Mouse (Mus musculus) midbrain, postnatal 0 days (tissue): Measurements from ENCODE around the gene Mdp1. TPM values are rescaled to one million over a fixed set of nuclear protein-coding genes. Genes with fewer than 3 reads are reported as not detected.
A peak's percentile ranks its signal among the peaks of the same experiment; 100 is the strongest.

Experiments
- ATAC-seq: fragments of 200-750 bp; cut with Nextera tagmentation; 2 replicates; pipeline ENCODE4 v1.8.0; 2017; ENCODE audit warnings: moderate number of reproducible peaks, mild to moderate bottlenecking, moderate TSS enrichment, moderate library complexity; ENCODE audit not compliant: low FRiP score
- DNase-seq: peaks from one replicate; pipeline ENCODE4 v3.0.0-alpha.2; 2015; ENCODE audit warnings: low spot score
- H3K27ac ChIP-seq: fragments of 300-500 bp; sonication (generic); 2 replicates; pipeline ENCODE4 v1.5.1; 2014; ENCODE audit warnings: low read depth, mild to moderate bottlenecking, low read length, mixed read lengths
- H3K27me3 ChIP-seq: fragments of 300-500 bp; sonication (generic); 2 replicates; pipeline ENCODE4 v1.6.1; 2014; ENCODE audit warnings: low read length, control low read depth, mixed read lengths; ENCODE audit not compliant: insufficient read depth
- H3K36me3 ChIP-seq: fragments of 300-500 bp; sonication (generic); 2 replicates; pipeline ENCODE4 v1.6.1; 2014; ENCODE audit warnings: low read length, control low read depth, mixed read lengths; ENCODE audit not compliant: insufficient read depth
- H3K4me1 ChIP-seq: fragments of 300-500 bp; sonication (generic); 2 replicates; pipeline ENCODE4 v1.6.1; 2014; ENCODE audit warnings: mild to moderate bottlenecking, control low read depth, antibody characterized with exemption, low read length, mixed read lengths; ENCODE audit not compliant: insufficient read depth
- H3K4me2 ChIP-seq: fragments of 300-500 bp; sonication (generic); 2 replicates; pipeline ENCODE4 v1.6.1; 2014; ENCODE audit warnings: low read depth, mild to moderate bottlenecking, low read length, mixed read lengths; ENCODE audit not compliant: poor library complexity, severe bottlenecking
- H3K4me3 ChIP-seq: fragments of 300-500 bp; sonication (generic); 2 replicates; pipeline ENCODE4 v1.5.1; 2014; ENCODE audit warnings: low read depth, mild to moderate bottlenecking, low read length, moderate library complexity
- H3K9ac ChIP-seq: fragments of 300-500 bp; sonication (generic); replicated peaks from 2 replicates; pipeline ENCODE4 v1.6.1; 2014; ENCODE audit warnings: mild to moderate bottlenecking, low read length, moderate library complexity, mixed read lengths; ENCODE audit not compliant: poor library complexity, severe bottlenecking
- H3K9me3 ChIP-seq: fragments of 300-500 bp; sonication (generic); 2 replicates; pipeline ENCODE4 v1.6.1; 2016; ENCODE audit warnings: low read length, control low read depth
- CTCF ChIP-seq: IDR thresholded peaks from 2 replicates; pipeline ENCODE4 v1.5.1; 2016; ENCODE audit warnings: antibody characterized with exemption, mild to moderate bottlenecking
- WGBS: fragments of 180-500 bp; shearing (Covaris S2); extraction: QIAGEN DNeasy Blood & Tissue Kit; methylation state at CpG from one replicate; pipeline ENCODE4 v1.1.7; 2014; 5-methylcytosine and 5-hydroxymethylcytosine counted together
- polyA plus RNA-seq: library from polyadenylated mRNA; unstranded; fragments of >200 nt; fragmentation: Nextera tagmentation; extraction: Ambion mirVana; gene quantifications from 2 replicates; pipeline ENCODE4 v1.2.1, GENCODE M21; 2015
- total RNA-seq: library from RNA; depleted of rRNA; stranded (reverse); fragments of >200 nt; gene quantifications from 2 replicates; pipeline ENCODE4 v1.2.3, GENCODE M21; 2014

Mdp1 gene
- total and polyA plus RNA-seq, 2 experiments from 2014 or later, result 46.7 to 77.9 TPM

DNA sequence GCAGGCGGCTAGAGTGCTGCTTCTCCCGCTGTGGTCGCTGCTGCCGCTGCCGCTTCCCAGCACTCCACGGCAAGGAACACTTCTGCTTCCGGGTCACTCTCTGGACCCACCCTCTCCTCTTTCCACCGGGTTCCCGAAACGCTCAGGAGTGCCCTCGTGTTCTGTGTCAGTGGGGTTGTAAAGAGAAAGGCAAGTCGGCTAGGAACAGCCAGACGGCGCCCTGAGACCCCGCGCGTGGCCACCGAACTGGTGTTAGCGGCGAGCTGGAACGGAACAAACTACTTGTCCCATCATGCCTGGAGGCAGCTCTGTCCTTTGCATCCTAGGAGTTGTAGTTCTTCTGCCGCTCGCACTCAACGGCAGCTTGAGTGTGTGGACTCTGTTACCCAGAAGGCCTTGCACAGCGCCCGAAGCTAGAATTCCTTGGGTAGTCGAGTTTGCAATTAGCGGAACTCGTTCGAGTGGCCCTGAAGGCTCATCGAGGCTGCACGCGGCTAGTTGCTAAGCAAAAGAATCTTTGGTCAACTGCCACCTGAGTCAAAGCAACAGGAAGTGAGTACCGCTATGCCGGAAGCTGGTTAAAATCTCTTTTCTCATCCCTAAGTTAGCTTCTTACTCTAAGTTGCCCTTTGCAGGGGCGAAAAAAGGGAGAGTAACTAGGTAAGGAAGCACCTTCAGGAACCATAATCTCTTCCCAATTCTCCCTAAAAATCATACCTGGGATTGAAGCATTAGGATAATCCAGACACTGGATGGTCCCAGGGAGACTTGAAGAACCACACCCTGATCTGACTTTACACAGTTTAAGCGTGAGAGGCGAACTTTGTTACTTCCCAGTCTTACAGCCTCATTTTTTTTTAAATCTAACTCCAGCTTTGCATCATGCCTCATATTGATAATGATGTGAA, 11.8 kb upstream of the Mdp1 start, which contains the start of the genes Gmpr2 and Nedd8:
Gene Gmpr2, plus strand, starts transcription at position 109 of the 908 bp plus-strand sequence.
Gene Nedd8, minus strand, starts transcription at position 292 of the 908 bp plus-strand sequence.
- Histone ChIP-seq H3K9me3 (no peaks in the 10 kb centered on the region), H3K27me3 (no peaks in the 10 kb centered on the region), H3K27ac (peak within 1 kb of the TSS; percentile 94), H3K4me3 (peak within 1 kb of the TSS; percentile 58), H3K36me3 (peaks cover 13% of the 10 kb centered on the region; the same call in 1 of the 2 replicates), H3K4me1 (no peaks in the 10 kb centered on the region; the same call in 1 of the 2 replicates), H3K9ac (peak within 1 kb of the TSS; percentile 90), H3K4me2 (peak within 1 kb of the TSS; percentile 81)
- peak; percentile 98 for DNase-seq
- 1% methylated on average over 38 of the region's 38 CpGs for WGBS
- no peak for TF ChIP-seq CTCF
- ATAC-seq, result peak; percentile 95

DNA sequence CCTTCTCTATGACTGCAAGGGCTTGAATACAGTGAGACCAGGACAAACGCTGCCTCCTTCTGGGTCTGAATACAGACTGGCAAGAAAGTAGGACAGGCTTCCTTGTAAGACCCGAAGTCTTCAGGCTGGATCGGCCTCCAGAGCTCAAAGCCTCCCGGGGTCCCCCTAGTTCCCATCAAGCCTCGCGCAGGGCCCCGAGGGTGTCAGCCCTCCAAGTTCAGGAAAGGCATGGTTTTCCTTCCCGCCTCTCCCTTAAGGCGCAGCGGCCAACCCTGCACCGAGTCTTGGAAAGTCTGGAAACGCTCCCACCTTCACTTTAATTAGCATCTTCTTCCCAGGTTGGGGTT, 11.2 kb upstream of the Mdp1 start:
- DNase-seq (peak; percentile 53), ATAC-seq (peak; percentile 61)
- Histone ChIP-seq H3K9ac (peak overlapping the region; percentile 90), H3K27ac (peak overlapping the region; percentile 94), H3K27me3 (no peaks in the 10 kb centered on the region), H3K9me3 (no peaks in the 10 kb centered on the region), H3K4me2 (peak overlapping the region; percentile 81), H3K4me1 (no peaks in the 10 kb centered on the region; the same call in 1 of the 2 replicates), H3K4me3 (peak overlapping the region; percentile 58), H3K36me3 (peaks cover 11% of the 10 kb centered on the region; the same call in 1 of the 2 replicates)
- 0% methylated on average over 12 of the region's 12 CpGs for WGBS
- TF ChIP-seq CTCF, result peak; percentile 24

DNA sequence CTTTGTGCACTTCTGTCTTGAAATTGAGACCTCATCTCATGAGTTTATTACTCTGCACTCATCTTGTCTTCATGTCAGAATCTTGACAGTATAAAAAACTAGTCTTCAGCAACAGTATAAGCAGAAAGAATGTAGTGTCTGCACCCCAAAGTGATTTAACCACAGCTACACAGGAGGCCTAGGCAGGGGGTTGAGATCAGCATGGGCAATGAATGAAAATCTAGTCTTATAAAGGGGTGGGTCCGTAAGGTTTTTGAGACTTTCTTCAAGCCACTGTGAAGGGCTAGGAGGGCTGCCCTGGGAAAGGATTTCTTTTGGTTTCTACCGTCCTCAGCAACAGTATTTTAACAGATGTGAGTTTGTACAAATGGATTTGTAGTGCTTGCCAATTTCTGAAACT, 328 bp upstream of the Mdp1 start:
- no peak overlapping the region for H3K27ac ChIP-seq
- no peak overlapping the region for H3K9ac ChIP-seq
- WGBS, result 32% methylated on average over 2 of the region's 2 CpGs

DNA sequence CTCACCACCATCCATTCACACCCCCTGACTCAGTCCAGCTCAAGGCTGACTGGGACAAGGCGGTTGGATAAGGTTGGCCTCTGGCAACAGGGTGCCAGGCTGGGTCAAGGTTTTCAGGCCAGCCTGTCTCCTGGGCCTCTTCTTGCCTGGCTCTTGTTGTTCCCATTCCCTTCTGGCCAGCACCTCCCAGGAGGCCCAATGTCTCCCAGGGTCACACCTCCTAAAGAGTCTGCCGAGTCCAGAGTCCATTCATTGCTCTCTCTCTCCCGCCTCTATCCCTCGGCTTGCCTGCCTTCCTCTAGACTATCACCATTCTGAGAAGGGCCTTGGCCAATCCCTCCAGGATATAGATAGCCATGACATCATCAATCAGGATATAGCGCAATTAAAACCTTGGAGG, 2.3 kb downstream of the Mdp1 start:
- H3K4me3 ChIP-seq, result no peak overlapping the region
- no peak overlapping the region for H3K4me2 ChIP-seq
- ATAC-seq (no peak), DNase-seq (no peak)
- H3K9ac ChIP-seq, result no peak overlapping the region
- H3K4me1 ChIP-seq, result no peaks in the 10 kb centered on the region
- no peaks in the 10 kb centered on the region for H3K9me3 ChIP-seq
- no peak for TF ChIP-seq CTCF
- no peak overlapping the region for H3K27ac ChIP-seq
- 94% methylated on average over 5 of the region's 5 CpGs for WGBS
- no peaks in the 10 kb centered on the region for H3K27me3 ChIP-seq
- peaks cover 14% of the 10 kb centered on the region; the same call in 1 of the 2 replicates for H3K36me3 ChIP-seq

More for the DNA sequence above, 328 bp upstream of the Mdp1 start:
- Histone ChIP-seq H3K4me2 (peak overlapping the region; percentile 67), H3K36me3 (peaks cover 17% of the 10 kb centered on the region; the same call in 1 of the 2 replicates), H3K9me3 (no peaks in the 10 kb centered on the region), H3K4me1 (no peaks in the 10 kb centered on the region), H3K4me3 (peak overlapping the region; percentile 66; the same call in 1 of the 2 replicates), H3K27me3 (no peaks in the 10 kb centered on the region)
- no peak for DNase-seq
- no peak for TF ChIP-seq CTCF
- ATAC-seq, result no peak

DNA sequence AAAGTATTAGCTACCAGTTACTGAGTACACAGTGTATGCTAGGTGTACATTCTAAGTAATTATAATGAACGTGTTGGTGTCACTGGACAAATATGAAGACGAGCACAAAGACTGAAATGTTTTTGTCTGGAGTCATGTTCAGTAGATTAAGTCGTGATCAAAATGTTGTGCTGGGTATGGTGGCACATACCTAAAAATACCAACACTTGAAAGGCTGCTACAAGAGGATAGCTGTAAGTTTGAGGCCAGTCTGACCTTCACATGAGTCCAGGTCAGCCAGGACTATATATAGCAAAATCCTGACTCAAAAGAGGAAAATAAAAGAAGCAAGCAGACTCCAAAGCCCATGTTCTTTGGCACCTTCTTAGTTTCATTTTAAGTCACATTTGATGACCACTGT, 3.4 kb downstream of the Mdp1 start:
- no peak for TF ChIP-seq CTCF
- no peak for DNase-seq
- no peaks in the 10 kb centered on the region for H3K4me1 ChIP-seq
- no peak overlapping the region for H3K27ac ChIP-seq
- ATAC-seq, result no peak
- H3K4me2 ChIP-seq, result no peak overlapping the region
- H3K27me3 ChIP-seq, result no peaks in the 10 kb centered on the region
- no peak overlapping the region for H3K9ac ChIP-seq
- 0 out of 2 replicates have a peak, but pooled peaks cover 10% of the 10 kb centered on the region for H3K36me3 ChIP-seq
- no peak overlapping the region for H3K4me3 ChIP-seq
- H3K9me3 ChIP-seq, result no peaks in the 10 kb centered on the region
- 90% methylated on average over 3 of the region's 3 CpGs for WGBS

DNA sequence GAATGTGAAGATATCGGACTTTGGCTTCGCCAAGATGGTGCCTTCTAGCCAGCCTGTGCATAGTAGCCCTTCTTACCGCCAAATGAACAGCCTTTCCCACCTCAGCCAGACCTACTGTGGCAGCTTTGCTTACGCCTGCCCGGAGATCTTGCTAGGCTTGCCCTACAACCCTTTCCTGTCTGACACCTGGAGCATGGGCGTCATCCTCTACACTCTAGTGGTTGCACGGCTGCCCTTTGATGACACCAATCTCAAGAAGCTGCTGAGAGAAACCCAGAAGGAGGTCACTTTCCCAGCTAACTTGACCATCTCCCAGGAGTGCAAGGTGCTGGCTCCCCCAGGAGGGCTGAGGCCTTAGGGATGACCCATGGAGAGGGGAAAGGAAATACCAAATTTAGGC, 8.8 kb downstream of the Mdp1 start:
- 89% methylated on average over 7 of the region's 7 CpGs for WGBS
- no peak for TF ChIP-seq CTCF
- Histone ChIP-seq H3K36me3 (no peaks in the 10 kb centered on the region), H3K4me1 (no peaks in the 10 kb centered on the region), H3K4me3 (no peak overlapping the region), H3K27ac (no peak overlapping the region), H3K9me3 (no peaks in the 10 kb centered on the region), H3K9ac (no peak overlapping the region), H3K27me3 (no peaks in the 10 kb centered on the region), H3K4me2 (no peak overlapping the region)
- no peak for DNase-seq
- no peak for ATAC-seq
